Mouse (Mus musculus) B cell, adult (primary cell): Measurements from ENCODE around the gene Pla2g12a. TPM values are rescaled to one million over a fixed set of nuclear protein-coding genes. Genes with fewer than 3 reads are reported as not detected.

Experiments used
- total RNA-seq: library from RNA; stranded (reverse); gene quantifications from 4 replicates; pipeline ENCODE4 v1.2.4, GENCODE M21; 2023; ENCODE audit not compliant: inconsistent age

Gene Pla2g12a
- 13.1 to 17.4 TPM (median 16.3 TPM) in 4 replicates for total RNA-seq

DNA sequence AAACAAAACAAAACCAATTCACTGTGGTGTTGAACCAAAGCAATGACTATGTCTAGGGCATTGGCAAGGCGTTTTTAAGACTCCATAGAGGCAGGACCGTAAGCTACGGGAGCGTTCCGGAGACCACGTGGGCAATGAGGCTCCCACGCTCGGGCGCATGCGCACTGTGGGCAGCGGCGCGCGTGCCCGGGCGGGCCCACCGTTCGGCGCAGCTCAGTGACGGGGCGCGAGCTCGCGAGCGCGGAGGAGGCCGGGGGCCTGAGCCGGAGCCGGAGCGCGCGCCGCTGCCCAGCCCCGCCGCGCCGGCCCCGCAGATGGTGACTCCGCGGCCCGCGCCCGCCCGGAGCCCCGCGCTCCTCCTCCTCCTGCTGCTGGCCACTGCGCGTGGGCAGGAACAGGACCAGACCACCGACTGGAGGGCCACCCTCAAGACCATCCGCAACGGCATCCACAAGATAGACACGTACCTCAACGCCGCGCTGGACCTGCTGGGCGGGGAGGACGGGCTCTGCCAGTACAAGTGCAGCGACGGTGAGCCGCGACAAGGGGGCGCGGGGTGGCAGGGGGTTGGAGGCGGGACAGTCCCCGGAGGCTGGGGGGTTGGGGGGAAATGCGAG lies at the start of gene Pla2g12a:
TSS of gene Pla2g12a (plus strand) at position 202 of the 617 bp plus-strand sequence.

DNA sequence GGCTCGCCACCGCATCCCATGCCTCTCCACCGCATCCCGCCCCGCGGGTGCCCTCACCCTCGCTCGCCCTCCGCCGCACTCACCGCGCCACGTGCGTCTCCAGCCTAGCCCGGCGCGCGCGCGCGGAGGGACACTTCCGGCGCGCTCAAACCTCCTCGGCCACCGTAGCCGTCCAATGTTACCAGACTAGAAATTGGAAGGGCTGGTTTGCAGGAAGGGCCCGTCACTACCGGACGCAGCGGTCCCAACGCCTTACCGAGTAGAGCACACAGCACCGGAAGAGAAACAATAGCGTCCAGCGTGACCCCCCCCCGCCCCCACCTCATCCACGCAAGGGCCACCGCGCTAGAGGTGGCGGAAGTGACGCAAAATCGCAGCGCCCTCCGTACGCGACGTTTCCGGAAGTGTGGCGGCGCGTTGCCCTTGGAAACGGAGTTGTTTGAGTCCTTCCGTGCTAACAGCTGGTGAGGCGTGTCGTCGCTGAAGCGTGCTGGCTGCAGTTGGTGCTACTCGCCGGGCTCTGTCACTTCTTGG lies 47.3 kb upstream of the Pla2g12a start, which contains the start of gene Gar1:
TSS of gene Gar1 (minus strand) at position 362 of the 534 bp plus-strand sequence.

DNA sequence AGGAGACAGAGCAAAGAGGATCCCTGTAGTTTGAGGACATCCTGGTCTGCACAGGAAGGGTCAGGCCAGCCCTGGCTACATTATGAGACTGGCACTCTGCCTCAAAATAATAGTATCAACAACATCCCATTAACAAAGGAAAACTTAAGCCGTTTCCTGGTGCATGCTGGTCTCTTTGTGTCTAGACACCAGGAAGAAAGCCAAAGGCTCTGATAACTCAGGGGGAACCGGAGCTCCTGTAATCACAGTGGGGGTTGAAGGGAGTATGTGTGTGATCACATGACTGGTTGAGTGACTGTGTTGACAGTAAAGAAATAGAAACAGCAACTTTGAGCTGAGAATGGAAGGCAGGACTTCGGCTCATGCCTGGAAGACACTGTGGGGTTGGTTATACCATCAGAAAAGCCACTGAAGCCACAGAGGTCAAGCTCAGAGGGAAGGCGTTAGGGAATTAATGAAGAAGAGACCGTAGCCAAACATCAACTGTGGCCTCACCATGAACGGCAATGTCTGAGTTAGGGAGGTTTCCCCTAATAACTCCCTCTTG lies 42.9 kb upstream of the Pla2g12a start, which contains the start of gene Cfi:
TSS of gene Cfi (plus strand) at position 497 of the 547 bp plus-strand sequence.

DNA sequence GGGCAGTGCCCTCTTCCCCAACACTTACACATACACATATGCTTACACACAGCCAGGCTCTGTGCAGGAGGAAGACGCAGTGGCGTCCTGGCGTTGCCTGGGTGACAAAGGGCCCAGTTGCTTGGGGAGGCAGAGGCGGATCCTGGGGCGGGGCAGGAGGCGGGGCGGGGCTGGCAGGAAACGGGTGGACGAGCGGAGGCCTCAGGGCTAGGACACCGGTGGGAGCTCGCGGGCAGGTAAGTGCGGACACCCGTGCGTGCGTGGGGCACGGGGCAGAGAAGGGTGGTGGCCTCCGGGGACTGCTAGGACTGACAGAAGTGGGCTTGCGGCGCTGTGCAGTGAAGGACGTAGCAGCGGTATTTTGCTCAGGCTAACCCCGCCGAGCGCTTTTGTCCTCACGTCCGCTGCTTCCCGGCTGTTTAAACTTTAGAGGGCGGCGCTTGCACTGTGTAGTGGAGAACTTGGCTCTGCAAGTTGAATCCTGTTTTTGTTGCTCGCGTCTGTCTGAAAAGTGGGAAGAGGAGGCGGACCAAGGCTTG lies 22.9 kb downstream of the Pla2g12a start, which contains the start of gene Casp6:
TSS of gene Casp6 (plus strand) at position 155 of the 539 bp plus-strand sequence.

Other genes with a start within 250 kb of the Pla2g12a start
- 2.3 to 5.0 TPM (median 3.1 TPM) in 4 replicates for gene Egf, start 123.3 kb upstream of the Pla2g12a start, total RNA-seq
- not detected in 4 replicates for gene Lrit3, start 74.6 kb upstream of the Pla2g12a start, total RNA-seq
- gene Rrh, start 56.0 kb upstream of the Pla2g12a start, total RNA-seq, result 2.3 to 3.9 TPM (median 3.3 TPM) in 4 replicates
- gene Gar1, start 47.2 kb upstream of the Pla2g12a start, total RNA-seq, result 53.0 to 74.8 TPM (median 70.2 TPM) in 4 replicates
- gene Cfi, start 42.7 kb upstream of the Pla2g12a start, total RNA-seq, result not detected in 4 replicates
- 20.1 to 30.1 TPM (median 26.1 TPM) in 4 replicates for gene Casp6, start 22.8 kb downstream of the Pla2g12a start, total RNA-seq
- not detected in 4 replicates for gene Mcub, start 91.6 kb downstream of the Pla2g12a start, total RNA-seq
- gene Sec24b, start 182.9 kb downstream of the Pla2g12a start, total RNA-seq, result 101 to 141 TPM (median 111 TPM) in 4 replicates